Mouse (Mus musculus) heart, adult 2 months (tissue): ENCODE data around the gene Tomm40l. TPM values are rescaled to one million over a fixed set of nuclear protein-coding genes. Genes with fewer than 3 reads are reported as not detected.

Source experiments
- DNase-seq, 2 experiments: peaks; one replicate each; pipeline ENCODE4 v3.0.0; 2021
- H3K27ac ChIP-seq: fragments of 200-600 bp; 2 replicates; pipeline ENCODE4 v1.8.1; 2022
- H3K27me3 ChIP-seq: fragments of 200-500 bp; 2 replicates; pipeline ENCODE4 v1.6.1; 2012; ENCODE audit warnings: mild to moderate bottlenecking, low read length, inconsistent platforms, mixed read lengths; ENCODE audit not compliant: control insufficient read depth, insufficient read depth
- H3K36me3 ChIP-seq: fragments of 200-500 bp; 2 replicates; pipeline ENCODE4 v1.6.1; 2012; ENCODE audit warnings: low read length, inconsistent platforms; ENCODE audit not compliant: control insufficient read depth, insufficient read depth
- H3K4me1 ChIP-seq: fragments of 200-500 bp; 2 replicates; pipeline ENCODE4 v1.6.1; 2011; ENCODE audit warnings: low read length; ENCODE audit not compliant: control insufficient read depth, insufficient read depth
- H3K4me3 ChIP-seq: fragments of 200-600 bp; 2 replicates; pipeline ENCODE4 v1.8.1; 2022
- H3K79me2 ChIP-seq: fragments of 200-500 bp; replicated peaks from 2 replicates; pipeline ENCODE4 v1.6.1; 2012; ENCODE audit warnings: mild to moderate bottlenecking, inconsistent platforms, low read length, moderate library complexity, mixed read lengths; ENCODE audit not compliant: control insufficient read depth, insufficient read depth
- H3K9ac ChIP-seq: fragments of 200-500 bp; 2 replicates; pipeline ENCODE4 v1.6.1; 2012; ENCODE audit warnings: low read depth, mild to moderate bottlenecking, control low read depth, inconsistent platforms, low read length, mixed read lengths
- CTCF ChIP-seq: fragments of 200-600 bp; IDR thresholded peaks from 2 replicates; pipeline ENCODE4 v1.8.1; 2022; ENCODE audit warnings: antibody characterized with exemption, mild to moderate bottlenecking, moderate library complexity
- EP300 ChIP-seq: fragments of 200-500 bp; IDR thresholded peaks from 2 replicates; pipeline ENCODE4 v1.6.1; 2011; ENCODE audit warnings: low read depth, low read length, control low read depth; ENCODE audit not compliant: insufficient read depth
- POLR2A ChIP-seq: fragments of 200-500 bp; IDR thresholded peaks from 2 replicates; pipeline ENCODE4 v1.6.1; 2011; ENCODE audit warnings: mild to moderate bottlenecking, low read depth, low read length, control low read depth; ENCODE audit not compliant: insufficient read depth
- WGBS: fragments of 180-500 bp; shearing (Covaris S2); methylation state at CpG from one replicate; pipeline ENCODE4 v1.1.7; 2018; 5-methylcytosine and 5-hydroxymethylcytosine counted together
- intact Hi-C: fragments of 180-260 bp; cut with DNase I; formaldehyde crosslinking; loops from one replicate; pipeline ENCODE4 v1.15.1; 2025
- polyA plus RNA-seq: library from polyadenylated mRNA; depleted of rRNA; stranded (reverse); fragments of >200 nt; gene quantifications from 2 replicates; pipeline ENCODE4 v1.2.3, GENCODE M21; 2012
- total RNA-seq, 2 experiments: library from RNA; stranded (reverse); gene quantifications; 2 replicates each; pipeline ENCODE4 v1.2.3; 2021

The Tomm40l gene
- total and polyA plus RNA-seq, 3 experiments: 63.9 to 81.6 (median 79.8) TPM

- 59% methylated on average over 10 of the region's 10 CpGs for WGBS
- no peak for TF ChIP-seq CTCF
- no peak for TF ChIP-seq EP300
- TF ChIP-seq POLR2A: no peak
These were observed 30.0 kb downstream of the Tomm40l start for GRCm38 (mm10) chr1:171192283-171192682.

GRCm38 (mm10) chr1:171190832-171191231, 31.5 kb downstream of the Tomm40l start:
- Histone ChIP-seq H3K4me3 (no peak overlapping the region), H3K27me3 (0 out of 2 replicates have a peak, but pooled peaks cover under 1% of the 10 kb centered on the region), H3K79me2 (peaks cover 3% of the 10 kb centered on the region; the same call in 1 of the 2 replicates), H3K4me1 (peaks cover 16% of the 10 kb centered on the region), H3K27ac (peak overlapping the region; percentile 82), H3K9ac (no peak overlapping the region), H3K36me3 (peaks cover 2% of the 10 kb centered on the region; the same call in 1 of the 2 replicates)
- DNase-seq: no peak
- no peak for TF ChIP-seq CTCF
- no peak for TF ChIP-seq POLR2A
- no peak for TF ChIP-seq EP300
- 96% methylated on average over 9 of the region's 9 CpGs for WGBS
- intact Hi-C loops: no loop called here

More at GRCm38 (mm10) chr1:171192283-171192682, 30.0 kb downstream of the Tomm40l start:
- peaks cover 15% of the 10 kb centered on the region for H3K4me1 ChIP-seq
- DNase-seq: no peak
- H3K27me3 ChIP-seq: 0 out of 2 replicates have a peak, but pooled peaks cover 1% of the 10 kb centered on the region
- peak overlapping the region; percentile 42; the same call in 1 of the 2 replicates for H3K4me3 ChIP-seq
- H3K36me3 ChIP-seq: no peaks in the 10 kb centered on the region
- peak overlapping the region; percentile 69; the same call in 1 of the 2 replicates for H3K27ac ChIP-seq
- no peak overlapping the region for H3K9ac ChIP-seq
- H3K79me2 ChIP-seq: peaks cover 3% of the 10 kb centered on the region; the same call in 1 of the 2 replicates
- intact Hi-C loops: loop anchor here (2.0 kb wide), 1 partner anchor 27 kb away; no protein-coding TSS in a partner anchor

GRCm38 (mm10) chr1:171189476-171190114, 32.7 kb downstream of the Tomm40l start:
- TF ChIP-seq POLR2A: no peak
- TF ChIP-seq EP300: 0 out of 2 replicates have a peak, but pooled peaks have one; percentile 23
- peak; percentile 20 to 38 for DNase-seq
- H3K9ac ChIP-seq: peak overlapping the region; percentile 66
- peaks cover 22% of the 10 kb centered on the region for H3K4me1 ChIP-seq
- peaks cover 2% of the 10 kb centered on the region; the same call in 1 of the 2 replicates for H3K79me2 ChIP-seq
- WGBS: 56% methylated on average over 14 of the region's 14 CpGs
- peaks cover 2% of the 10 kb centered on the region; the same call in 1 of the 2 replicates for H3K36me3 ChIP-seq
- H3K27ac ChIP-seq: peak overlapping the region; percentile 82
- intact Hi-C loops: no loop called here
- no peaks in the 10 kb centered on the region for H3K27me3 ChIP-seq
- 0 out of 2 replicates have a peak overlapping the region, but pooled peaks have one; percentile 1 for H3K4me3 ChIP-seq

- intact Hi-C loops: no loop called here
- Histone ChIP-seq H3K4me1 (peaks cover 22% of the 10 kb centered on the region), H3K27me3 (no peaks in the 10 kb centered on the region), H3K36me3 (peaks cover 2% of the 10 kb centered on the region; the same call in 1 of the 2 replicates), H3K9ac (peak overlapping the region; percentile 66; the same call in 1 of the 2 replicates), H3K79me2 (peaks cover 2% of the 10 kb centered on the region; the same call in 1 of the 2 replicates), H3K27ac (peak overlapping the region; percentile 82), H3K4me3 (no peak overlapping the region)
- TF ChIP-seq EP300 (no peak), POLR2A (no peak), CTCF (no peak)
- 8% methylated on average over 8 of the region's 8 CpGs for WGBS
- DNase-seq: peak in 1 of 2 experiments; percentile 40
These were observed 33.3 kb downstream of the Tomm40l start for GRCm38 (mm10) chr1:171189046-171189445.

- TF ChIP-seq POLR2A: no peak
- TF ChIP-seq CTCF: no peak
- no peak for TF ChIP-seq EP300
- Histone ChIP-seq H3K4me3 (no peak overlapping the region), H3K27ac (peak overlapping the region; percentile 82), H3K79me2 (peaks cover 2% of the 10 kb centered on the region; the same call in 1 of the 2 replicates), H3K9ac (no peak overlapping the region), H3K4me1 (peaks cover 24% of the 10 kb centered on the region), H3K27me3 (no peaks in the 10 kb centered on the region), H3K36me3 (peaks cover 2% of the 10 kb centered on the region; the same call in 1 of the 2 replicates)
- intact Hi-C loops: no loop called here
- 62% methylated on average over 13 of the region's 13 CpGs for WGBS
- no peak for DNase-seq
These were observed 34.2 kb downstream of the Tomm40l start for GRCm38 (mm10) chr1:171187851-171188700.
